Mouse (Mus musculus): ENCODE results near the gene Gm38392. TPM values are rescaled to one million over a fixed set of nuclear protein-coding genes. Genes with fewer than 3 reads are reported as not detected.
A peak's percentile ranks its signal among the peaks of the same experiment; 100 is the strongest.

The Gm38392 gene
- polyA plus RNA-seq, 1 experiment from 2014 or later, result 0.35 TPM

DNA sequence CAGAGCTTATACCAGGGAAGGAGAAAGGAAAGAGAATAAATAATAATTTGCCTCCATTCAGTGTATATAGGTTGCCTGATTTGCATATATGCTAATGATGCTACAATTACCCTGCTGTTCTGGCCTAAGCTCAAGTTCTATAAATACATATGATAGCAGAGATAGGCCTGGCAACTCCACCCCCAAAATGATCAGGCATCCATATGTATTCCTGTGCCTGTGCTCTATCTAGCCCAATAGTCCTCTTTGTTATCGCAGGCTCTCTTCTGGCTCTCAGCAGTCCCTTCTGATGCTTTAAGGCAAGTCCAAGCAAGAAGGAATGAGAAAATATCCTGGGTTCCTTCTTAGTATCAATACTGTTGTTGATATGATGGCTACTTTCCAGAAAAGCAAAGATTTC, 82.3 kb downstream of the Gm38392 start:
- 24% methylated on average over 1 of the region's 1 CpGs for WGBS (ENCODE audit: insufficient replicate concordance)
- no peaks in the 10 kb centered on the region for H3K9me3 ChIP-seq (replicated peaks)
- ATAC-seq (ENCODE audit: insufficient read depth), result no peak
- H3K27ac ChIP-seq (replicated peaks), result no peak overlapping the region
- peaks cover 8% of the 10 kb centered on the region; the same call in 1 of the 2 replicates for H3K4me1 ChIP-seq (replicated peaks)
- peaks cover 100% of the 10 kb centered on the region for H3K27me3 ChIP-seq
- H3K36me3 ChIP-seq (replicated peaks), result no peaks in the 10 kb centered on the region
- H3K4me2 ChIP-seq, result no peak overlapping the region
- no peak overlapping the region for H3K9ac ChIP-seq
- no peak overlapping the region for H3K4me3 ChIP-seq (replicated peaks)

DNA sequence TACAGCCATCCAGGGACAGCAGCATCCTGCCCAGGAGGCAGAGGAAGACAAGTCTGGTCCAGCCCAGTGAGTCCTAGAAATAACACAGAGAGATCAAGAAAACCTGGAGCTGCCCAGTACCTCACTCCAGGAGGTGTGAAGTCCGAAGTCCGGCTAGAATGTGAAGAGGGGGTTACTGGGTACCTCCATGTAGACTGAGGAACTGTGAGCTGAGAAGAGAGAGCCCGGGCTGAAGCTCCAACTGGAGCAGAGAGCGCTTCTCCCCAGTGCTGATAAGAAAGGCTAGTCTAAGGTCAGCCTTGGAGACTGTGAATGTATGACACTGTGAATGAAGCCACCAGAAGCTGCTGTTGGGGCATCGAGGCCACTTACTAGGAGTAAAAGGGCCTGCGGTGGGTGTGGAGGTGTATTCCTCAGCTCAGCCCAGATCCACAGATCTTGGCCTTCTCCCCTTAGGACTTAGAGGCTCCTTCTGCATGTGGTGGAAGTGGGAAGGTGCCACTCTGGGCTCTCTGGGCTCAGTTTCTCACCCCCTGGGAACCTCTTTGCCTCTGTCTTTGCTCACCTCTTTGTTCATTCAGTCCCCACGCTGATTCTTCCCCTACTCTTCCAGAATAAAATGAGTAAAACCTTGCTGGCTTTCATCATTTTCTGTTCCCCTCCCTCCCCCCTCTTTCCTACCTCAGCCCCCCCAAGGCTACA, 82.9 kb downstream of the Gm38392 start:
- no peak overlapping the region for H3K27ac ChIP-seq (replicated peaks)
- ATAC-seq (ENCODE audit: insufficient read depth), result no peak
- WGBS (ENCODE audit: insufficient replicate concordance), result 2% methylated on average over 7 of the region's 7 CpGs
- no peak overlapping the region for H3K4me3 ChIP-seq (replicated peaks)
- peaks cover 8% of the 10 kb centered on the region; the same call in 1 of the 2 replicates for H3K4me1 ChIP-seq (replicated peaks)
- no peak overlapping the region for H3K9ac ChIP-seq
- no peaks in the 10 kb centered on the region for H3K36me3 ChIP-seq (replicated peaks)
- no peak overlapping the region for H3K4me2 ChIP-seq
- H3K9me3 ChIP-seq (replicated peaks), result no peaks in the 10 kb centered on the region
- peaks cover 100% of the 10 kb centered on the region for H3K27me3 ChIP-seq

DNA sequence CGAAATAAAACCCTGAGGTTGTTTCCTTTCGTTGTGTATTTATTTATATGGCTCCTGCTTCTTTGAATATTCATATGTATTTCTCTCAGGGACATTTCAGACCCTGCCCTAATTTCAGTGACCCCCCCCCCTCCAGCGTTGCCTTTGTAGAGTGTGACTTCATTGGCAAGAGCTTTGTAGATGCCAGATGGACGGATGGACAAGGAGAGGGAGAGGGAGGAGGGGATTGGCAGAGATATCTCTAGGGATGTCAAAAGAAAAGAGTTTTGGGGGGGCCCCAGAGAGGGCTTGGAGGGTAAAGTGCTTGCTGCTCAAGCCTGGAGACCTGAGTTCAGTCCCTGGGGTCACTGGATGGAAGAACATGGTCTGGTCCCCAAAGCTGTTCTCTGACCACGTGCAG, 83.6 kb downstream of the Gm38392 start:
- no peaks in the 10 kb centered on the region for H3K36me3 ChIP-seq (replicated peaks)
- H3K4me3 ChIP-seq (replicated peaks), result no peak overlapping the region
- no peaks in the 10 kb centered on the region for H3K9me3 ChIP-seq (replicated peaks)
- peaks cover 100% of the 10 kb centered on the region for H3K27me3 ChIP-seq
- H3K27ac ChIP-seq (replicated peaks), result no peak overlapping the region
- H3K9ac ChIP-seq, result no peak overlapping the region
- peaks cover 8% of the 10 kb centered on the region; the same call in 1 of the 2 replicates for H3K4me1 ChIP-seq (replicated peaks)
- 7% methylated on average over 5 of the region's 5 CpGs for WGBS (ENCODE audit: insufficient replicate concordance)
- ATAC-seq (ENCODE audit: insufficient read depth), result no peak
- H3K4me2 ChIP-seq, result no peak overlapping the region

DNA sequence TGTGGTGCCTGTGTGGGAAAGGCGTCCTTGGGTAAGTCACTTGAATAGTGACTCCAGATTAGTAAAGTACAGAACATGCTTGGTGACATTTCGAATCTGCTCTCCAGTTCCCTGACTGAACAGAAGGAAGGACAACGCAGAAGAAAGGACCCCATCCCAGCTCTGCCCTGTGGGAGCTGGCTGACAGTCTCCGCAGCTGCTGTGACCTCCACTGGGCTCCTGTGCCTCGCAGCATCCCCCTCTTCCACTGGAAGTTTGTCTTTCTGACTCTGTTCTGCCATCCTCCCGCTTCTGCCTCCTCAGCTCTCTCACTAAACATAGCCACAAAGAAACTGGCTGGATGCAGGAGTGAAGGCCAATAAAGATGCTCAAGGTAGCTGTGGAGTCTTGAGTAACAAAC, 84.0 kb downstream of the Gm38392 start:
- Histone ChIP-seq H3K27me3 (peaks cover 100% of the 10 kb centered on the region), H3K9me3 (replicated peaks) (no peaks in the 10 kb centered on the region), H3K4me3 (replicated peaks) (no peak overlapping the region), H3K4me1 (replicated peaks) (peaks cover 8% of the 10 kb centered on the region; the same call in 1 of the 2 replicates), H3K4me2 (no peak overlapping the region), H3K9ac (no peak overlapping the region), H3K36me3 (replicated peaks) (no peaks in the 10 kb centered on the region), H3K27ac (replicated peaks) (no peak overlapping the region)
- 5% methylated on average over 6 of the region's 6 CpGs for WGBS (ENCODE audit: insufficient replicate concordance)
- ATAC-seq (ENCODE audit: insufficient read depth), result no peak

DNA sequence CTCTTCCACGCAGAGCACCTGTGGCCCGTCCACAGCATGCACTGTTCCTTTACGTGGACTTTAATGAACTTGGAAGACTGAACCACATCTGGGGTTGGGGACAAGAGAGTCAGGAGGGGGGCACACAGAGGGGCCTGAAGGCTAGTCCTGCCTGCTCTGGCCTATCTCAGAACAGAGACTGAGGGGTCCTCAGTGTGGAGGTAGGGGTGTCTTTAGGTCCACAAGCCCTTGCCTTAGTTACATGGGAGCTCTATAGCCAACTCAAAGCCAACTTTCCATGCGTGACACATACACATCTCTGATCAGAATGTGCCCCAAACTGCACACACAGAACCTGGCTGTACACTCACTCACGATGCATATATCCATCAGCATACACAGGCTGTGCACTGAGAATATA, 85.4 kb downstream of the Gm38392 start:
- Histone ChIP-seq H3K4me3 (replicated peaks) (no peak overlapping the region), H3K27me3 (peaks cover 100% of the 10 kb centered on the region), H3K9ac (no peak overlapping the region), H3K4me1 (replicated peaks) (peaks cover 8% of the 10 kb centered on the region; the same call in 1 of the 2 replicates), H3K36me3 (replicated peaks) (no peaks in the 10 kb centered on the region), H3K9me3 (replicated peaks) (no peaks in the 10 kb centered on the region), H3K4me2 (no peak overlapping the region), H3K27ac (replicated peaks) (no peak overlapping the region)
- ATAC-seq (ENCODE audit: insufficient read depth), result no peak
- WGBS (ENCODE audit: insufficient replicate concordance), result 10% methylated on average over 5 of the region's 5 CpGs

DNA sequence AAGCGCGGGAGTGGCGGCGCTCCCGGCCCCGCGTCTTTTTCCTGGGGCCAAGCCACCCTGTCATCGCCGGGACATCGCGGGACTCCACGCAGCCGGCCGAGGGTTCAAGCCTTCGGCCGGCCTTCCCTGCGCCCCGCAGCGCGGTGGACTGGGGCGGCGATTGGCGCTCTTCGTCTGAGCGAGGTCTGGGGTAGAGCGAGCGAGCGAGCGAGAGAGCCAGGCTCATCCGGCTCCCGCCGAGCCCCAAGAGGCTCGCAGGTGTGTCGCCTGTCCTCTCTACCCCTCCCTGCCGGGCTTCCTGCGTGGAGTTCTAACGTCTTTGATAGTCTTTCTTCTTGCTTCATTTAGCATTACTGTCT, 86.1 kb downstream of the Gm38392 start:
- Histone ChIP-seq H3K4me3 (replicated peaks) (peak overlapping the region; percentile 24; the same call in 1 of the 2 replicates), H3K4me1 (replicated peaks) (peaks cover 8% of the 10 kb centered on the region; the same call in 1 of the 2 replicates), H3K36me3 (replicated peaks) (no peaks in the 10 kb centered on the region), H3K27ac (replicated peaks) (no peak overlapping the region), H3K9me3 (replicated peaks) (no peaks in the 10 kb centered on the region), H3K4me2 (peak overlapping the region; percentile 47), H3K27me3 (peaks cover 98% of the 10 kb centered on the region), H3K9ac (no peak overlapping the region)
- WGBS (ENCODE audit: insufficient replicate concordance), result under 1% methylated on average over 37 of the region's 37 CpGs
- no peak for ATAC-seq (ENCODE audit: insufficient read depth)

DNA sequence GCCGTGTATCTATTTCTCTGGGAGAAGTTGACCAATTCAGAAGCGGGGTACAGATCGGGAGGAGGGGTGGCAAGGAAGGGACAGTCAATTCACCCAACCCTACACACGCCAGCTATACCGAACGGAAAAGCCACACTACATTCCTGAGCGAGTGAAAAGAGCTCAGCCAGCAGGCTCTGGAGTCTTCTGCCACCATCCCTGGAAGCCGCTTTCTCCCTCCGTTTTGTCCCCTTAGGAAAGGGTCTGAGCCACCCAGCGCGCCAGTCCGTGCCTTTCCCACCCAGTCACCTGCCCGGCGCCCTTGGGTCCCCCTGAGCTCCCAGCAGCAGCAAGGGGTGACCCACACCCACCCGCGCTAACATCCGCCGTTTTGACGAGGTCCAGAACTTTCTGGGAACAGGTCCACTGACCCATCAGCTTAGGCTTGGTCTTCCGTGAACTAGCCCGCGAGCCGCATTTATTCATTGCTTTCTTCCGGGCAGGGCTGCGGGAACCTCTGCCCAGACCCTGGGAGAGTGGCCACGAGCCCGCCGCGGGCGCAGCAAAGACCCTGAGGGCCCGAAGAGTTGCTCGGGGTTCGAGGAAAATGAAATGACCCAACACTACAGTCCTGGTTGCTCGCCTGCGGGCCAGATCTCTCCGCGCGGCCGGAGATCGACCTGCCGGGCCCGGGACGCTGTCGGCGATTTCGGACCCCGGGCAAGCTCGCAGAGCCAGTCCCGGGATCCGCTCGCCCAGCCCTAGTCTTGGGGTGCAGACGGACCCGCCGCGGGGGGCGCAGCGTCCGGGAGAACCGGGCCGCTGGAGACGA, 86.6 kb downstream of the Gm38392 start:
- H3K4me1 ChIP-seq (replicated peaks), result peaks cover 8% of the 10 kb centered on the region; the same call in 1 of the 2 replicates
- H3K9ac ChIP-seq, result no peak overlapping the region
- H3K9me3 ChIP-seq (replicated peaks), result no peaks in the 10 kb centered on the region
- no peaks in the 10 kb centered on the region for H3K36me3 ChIP-seq (replicated peaks)
- H3K27ac ChIP-seq (replicated peaks), result no peak overlapping the region
- ATAC-seq (ENCODE audit: insufficient read depth), result no peak
- peak overlapping the region; percentile 47 for H3K4me2 ChIP-seq
- peaks cover 98% of the 10 kb centered on the region for H3K27me3 ChIP-seq
- 2% methylated on average over 61 of the region's 61 CpGs for WGBS (ENCODE audit: insufficient replicate concordance)
- peak overlapping the region; percentile 24; the same call in 1 of the 2 replicates for H3K4me3 ChIP-seq (replicated peaks)

DNA sequence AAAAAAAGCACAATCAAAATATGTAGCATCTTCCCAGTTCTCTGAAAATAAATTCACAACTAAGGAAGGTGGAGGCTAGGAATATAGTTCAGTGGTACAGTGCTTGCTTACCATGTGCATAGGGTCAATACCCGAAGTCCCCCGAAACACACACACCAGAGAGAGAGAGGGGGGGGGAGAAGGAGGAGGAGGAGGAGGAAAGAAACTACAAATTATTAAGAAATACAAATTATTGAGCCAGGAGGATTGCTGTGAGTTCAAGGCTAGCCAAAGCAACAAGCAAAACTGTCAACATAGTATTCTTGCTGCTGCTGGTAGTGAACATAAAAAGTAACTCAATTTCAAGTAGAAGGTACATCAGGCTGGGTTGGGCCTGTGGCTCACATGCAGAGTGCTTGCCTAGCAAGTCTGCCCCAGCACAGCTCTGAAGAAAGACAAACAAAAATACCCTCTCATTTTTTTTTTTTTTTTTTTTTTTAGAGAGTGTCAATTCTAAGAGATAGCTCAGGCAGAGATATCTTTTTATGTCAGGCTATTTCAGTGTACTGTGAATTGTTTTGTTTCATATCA, 87.4 kb downstream of the Gm38392 start:
- Histone ChIP-seq H3K9me3 (replicated peaks) (no peaks in the 10 kb centered on the region), H3K27ac (replicated peaks) (no peak overlapping the region), H3K36me3 (replicated peaks) (no peaks in the 10 kb centered on the region), H3K4me3 (replicated peaks) (no peak overlapping the region), H3K4me2 (no peak overlapping the region), H3K4me1 (replicated peaks) (peaks cover 8% of the 10 kb centered on the region; the same call in 1 of the 2 replicates), H3K27me3 (peaks cover 96% of the 10 kb centered on the region), H3K9ac (no peak overlapping the region)
- no peak for ATAC-seq (ENCODE audit: insufficient read depth)
- WGBS (ENCODE audit: insufficient replicate concordance), result 21% methylated on average over 2 of the region's 2 CpGs

DNA sequence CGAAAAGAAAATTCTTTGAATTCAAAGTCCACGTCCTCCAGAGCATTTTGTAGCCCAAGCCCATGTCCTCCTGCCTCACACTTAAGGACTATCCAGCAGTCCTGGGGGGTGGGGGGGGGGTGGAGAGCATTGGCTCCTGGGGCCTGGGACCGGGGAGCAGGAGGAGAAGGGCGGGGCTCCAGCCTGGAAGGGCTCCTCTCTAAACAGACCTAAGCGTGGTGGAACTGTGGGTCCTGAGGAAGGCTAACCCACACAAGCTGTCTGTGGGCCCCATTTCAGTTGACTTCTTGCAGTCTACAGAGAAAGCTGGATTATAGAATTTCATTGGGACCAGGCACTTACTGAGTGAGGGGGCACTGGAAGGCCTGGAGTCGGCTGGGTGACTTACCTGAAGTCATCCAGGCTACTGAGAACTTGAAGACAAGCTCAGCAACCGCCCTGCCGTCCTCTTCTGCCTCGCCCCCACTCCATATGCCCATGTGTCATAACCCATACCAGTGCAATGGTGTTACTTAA, 88.4 kb downstream of the Gm38392 start:
- H3K27me3 ChIP-seq, result peaks cover 95% of the 10 kb centered on the region
- no peak overlapping the region for H3K27ac ChIP-seq (replicated peaks)
- no peaks in the 10 kb centered on the region for H3K9me3 ChIP-seq (replicated peaks)
- no peak overlapping the region for H3K4me2 ChIP-seq
- 4% methylated on average over 9 of the region's 9 CpGs for WGBS (ENCODE audit: insufficient replicate concordance)
- H3K4me3 ChIP-seq (replicated peaks), result no peak overlapping the region
- ATAC-seq (ENCODE audit: insufficient read depth), result no peak
- peaks cover 8% of the 10 kb centered on the region; the same call in 1 of the 2 replicates for H3K4me1 ChIP-seq (replicated peaks)
- H3K9ac ChIP-seq, result no peak overlapping the region
- H3K36me3 ChIP-seq (replicated peaks), result no peaks in the 10 kb centered on the region

DNA sequence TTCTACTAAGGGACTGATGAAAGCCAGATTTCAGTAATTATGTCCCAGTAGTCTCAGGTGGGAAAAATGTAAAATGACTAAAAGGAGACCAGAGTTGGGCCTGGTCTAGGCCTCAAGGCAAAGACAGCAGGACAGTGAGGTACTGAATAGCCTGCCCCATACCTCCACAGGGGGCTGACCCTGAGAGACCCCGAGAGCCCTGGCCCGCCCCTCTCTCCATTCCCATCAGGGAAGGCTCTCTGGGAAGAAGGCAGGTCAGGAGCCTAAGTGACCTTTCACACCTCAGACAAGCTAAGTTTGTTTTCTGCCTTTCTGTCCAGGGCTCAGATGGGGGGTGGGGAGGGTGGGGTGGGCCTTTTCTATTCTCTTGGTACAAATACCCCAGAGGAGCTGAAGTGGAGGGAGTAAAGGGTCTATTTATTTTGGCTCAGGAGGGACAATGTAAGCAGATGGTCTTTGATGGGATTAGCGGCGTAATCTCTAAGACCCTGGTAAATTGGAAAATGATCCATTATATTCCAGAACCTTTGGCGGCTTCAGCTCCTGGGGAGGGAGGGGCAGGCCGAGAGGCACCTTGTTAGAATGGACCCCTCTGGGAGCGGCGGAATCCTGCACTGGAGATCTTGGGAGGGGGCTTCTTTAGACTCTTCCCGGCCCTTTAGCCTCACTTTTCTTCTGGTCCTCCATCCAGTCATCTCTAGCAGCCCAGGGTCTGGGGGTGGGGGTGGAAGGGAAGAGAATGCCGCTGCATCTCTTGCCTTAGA, 89.1 kb downstream of the Gm38392 start:
- no peak for ATAC-seq (ENCODE audit: insufficient read depth)
- no peak overlapping the region for H3K9ac ChIP-seq
- 13% methylated on average over 10 of the region's 10 CpGs for WGBS (ENCODE audit: insufficient replicate concordance)
- H3K9me3 ChIP-seq (replicated peaks), result no peaks in the 10 kb centered on the region
- no peak overlapping the region for H3K4me3 ChIP-seq (replicated peaks)
- no peaks in the 10 kb centered on the region for H3K36me3 ChIP-seq (replicated peaks)
- H3K27me3 ChIP-seq, result peaks cover 95% of the 10 kb centered on the region
- H3K4me1 ChIP-seq (replicated peaks), result peaks cover 8% of the 10 kb centered on the region; the same call in 1 of the 2 replicates
- H3K27ac ChIP-seq (replicated peaks), result no peak overlapping the region
- no peak overlapping the region for H3K4me2 ChIP-seq

All from liver, embryonic 15.5 days (tissue).